Mouse (Mus musculus): Measurements from ENCODE around the gene Ccdc8. TPM values are rescaled to one million over a fixed set of nuclear protein-coding genes. Genes with fewer than 3 reads are reported as not detected.
"Not testable (repeated sequence)": the region's sequence is repeated elsewhere in the genome, so short reads cannot be mapped to it uniquely, and the experiment has no call there.

The Ccdc8 gene
- polyA plus RNA-seq, 1 experiment from 2014 or later, result 24.7 TPM

DNA sequence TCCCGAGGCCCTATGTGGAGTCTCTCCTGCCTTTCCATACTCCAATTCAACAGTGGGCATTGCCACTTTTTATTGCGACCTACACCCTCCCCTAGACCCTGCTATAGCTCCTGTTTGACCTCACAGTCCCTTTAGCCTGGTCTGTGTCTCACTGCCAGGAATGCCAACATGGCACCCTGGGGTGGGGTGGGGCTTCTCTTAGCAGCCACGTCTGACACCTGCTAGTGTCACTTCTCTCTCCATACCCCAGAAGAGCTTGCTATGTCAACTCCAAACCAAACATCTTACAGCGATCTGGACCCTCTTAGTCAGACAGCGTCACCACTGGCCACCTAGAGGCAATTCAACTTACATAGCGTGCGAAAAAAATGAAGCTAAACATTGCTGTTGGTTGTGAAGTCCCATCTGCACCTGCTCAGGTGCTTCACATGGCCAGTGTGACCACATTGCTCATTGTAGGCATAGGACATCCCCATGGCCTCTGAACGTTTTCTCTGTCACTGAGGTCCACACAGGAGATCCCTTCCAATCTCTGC, 43.5 kb upstream of the Ccdc8 start:
- H3K9me3 ChIP-seq (ENCODE audit: control insufficient read depth, low read length), result no peaks in the 10 kb centered on the region
- H3K27ac ChIP-seq (replicated peaks; ENCODE audit: low read depth, low read length), result peak overlapping the region; percentile 41
- peaks cover 29% of the 10 kb centered on the region for H3K4me1 ChIP-seq (ENCODE audit: control insufficient read depth, insufficient read depth, low read length)
- H3K36me3 ChIP-seq (ENCODE audit: control insufficient read depth, insufficient read depth, low read length), result no peaks in the 10 kb centered on the region
- H3K27me3 ChIP-seq (replicated peaks; ENCODE audit: control insufficient read depth, insufficient read depth, low read length), result peaks cover 50% of the 10 kb centered on the region
- ATAC-seq (ENCODE audit: low read depth) (no peak), DNase-seq (ENCODE audit: low spot score) (no peak)
- H3K4me2 ChIP-seq (ENCODE audit: low read depth, low read length), result peak overlapping the region; percentile 83; the same call in 1 of the 2 replicates
- no peak overlapping the region for H3K9ac ChIP-seq (ENCODE audit: low read depth, low read length)
- 58% methylated on average over 8 of the region's 8 CpGs for WGBS
- H3K4me3 ChIP-seq (ENCODE audit: low read depth, low read length), result no peak overlapping the region

DNA sequence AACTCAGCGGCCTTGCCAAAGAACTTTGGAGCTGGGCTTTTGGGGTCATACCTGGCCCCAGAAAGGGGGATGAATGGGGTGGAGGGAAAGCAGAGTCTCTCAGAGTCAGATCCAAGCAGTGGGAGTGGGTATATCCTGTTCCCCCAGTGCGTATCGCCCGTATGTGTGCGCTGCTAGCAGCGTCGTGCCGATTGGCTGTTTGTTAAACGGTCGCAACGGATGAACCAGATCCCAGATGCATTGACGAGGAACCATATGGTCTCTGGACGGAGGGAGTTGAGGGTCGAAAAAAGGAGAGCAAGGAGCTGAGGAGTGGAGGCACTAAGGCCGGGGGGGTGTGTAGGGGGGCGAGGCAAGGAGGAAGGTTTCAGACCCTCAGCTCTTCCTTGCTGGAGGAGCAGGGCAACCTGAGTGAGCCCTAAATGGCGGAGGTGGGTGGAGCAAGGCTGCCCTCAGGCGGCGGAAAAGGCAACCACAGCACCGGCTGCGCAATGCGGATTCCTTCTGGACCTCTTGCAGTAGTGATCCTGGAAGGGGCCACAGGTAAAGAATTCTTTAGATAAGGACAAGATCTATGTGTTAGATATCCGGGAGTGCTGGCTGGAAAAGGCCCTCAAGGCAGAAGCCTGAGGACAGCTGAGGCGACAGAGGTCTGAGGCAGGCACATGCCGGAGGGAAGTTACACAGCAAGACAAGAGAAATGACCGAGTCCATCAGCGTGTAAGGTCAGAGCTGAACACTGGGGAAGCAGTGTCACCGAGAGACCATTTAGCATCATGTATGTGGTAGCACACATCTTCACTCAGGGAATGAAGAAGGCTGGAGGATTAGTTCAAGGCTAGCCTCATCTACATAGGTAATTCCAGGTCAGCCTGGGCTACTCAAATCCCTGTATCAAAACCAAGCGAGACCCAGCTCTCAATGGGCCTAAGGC, 42.3 kb upstream of the Ccdc8 start:
- Histone ChIP-seq H3K4me3 (ENCODE audit: low read depth, low read length) (peak overlapping the region; percentile 20), H3K27me3 (replicated peaks; ENCODE audit: control insufficient read depth, insufficient read depth, low read length) (peaks cover 45% of the 10 kb centered on the region), H3K4me2 (ENCODE audit: low read depth, low read length) (peak overlapping the region; percentile 53), H3K27ac (replicated peaks; ENCODE audit: low read depth, low read length) (no peak overlapping the region), H3K4me1 (ENCODE audit: control insufficient read depth, insufficient read depth, low read length) (peaks cover 26% of the 10 kb centered on the region), H3K9ac (ENCODE audit: low read depth, low read length) (peak overlapping the region; percentile 39; the same call in 1 of the 2 replicates), H3K9me3 (ENCODE audit: control insufficient read depth, low read length) (0 out of 2 replicates have a peak, but pooled peaks cover 6% of the 10 kb centered on the region), H3K36me3 (ENCODE audit: control insufficient read depth, insufficient read depth, low read length) (no peaks in the 10 kb centered on the region)
- DNase-seq (ENCODE audit: low spot score), result peak; percentile 78
- peak; percentile 56 for ATAC-seq (ENCODE audit: low read depth)
- WGBS, result 12% methylated on average over 29 of the region's 29 CpGs

DNA sequence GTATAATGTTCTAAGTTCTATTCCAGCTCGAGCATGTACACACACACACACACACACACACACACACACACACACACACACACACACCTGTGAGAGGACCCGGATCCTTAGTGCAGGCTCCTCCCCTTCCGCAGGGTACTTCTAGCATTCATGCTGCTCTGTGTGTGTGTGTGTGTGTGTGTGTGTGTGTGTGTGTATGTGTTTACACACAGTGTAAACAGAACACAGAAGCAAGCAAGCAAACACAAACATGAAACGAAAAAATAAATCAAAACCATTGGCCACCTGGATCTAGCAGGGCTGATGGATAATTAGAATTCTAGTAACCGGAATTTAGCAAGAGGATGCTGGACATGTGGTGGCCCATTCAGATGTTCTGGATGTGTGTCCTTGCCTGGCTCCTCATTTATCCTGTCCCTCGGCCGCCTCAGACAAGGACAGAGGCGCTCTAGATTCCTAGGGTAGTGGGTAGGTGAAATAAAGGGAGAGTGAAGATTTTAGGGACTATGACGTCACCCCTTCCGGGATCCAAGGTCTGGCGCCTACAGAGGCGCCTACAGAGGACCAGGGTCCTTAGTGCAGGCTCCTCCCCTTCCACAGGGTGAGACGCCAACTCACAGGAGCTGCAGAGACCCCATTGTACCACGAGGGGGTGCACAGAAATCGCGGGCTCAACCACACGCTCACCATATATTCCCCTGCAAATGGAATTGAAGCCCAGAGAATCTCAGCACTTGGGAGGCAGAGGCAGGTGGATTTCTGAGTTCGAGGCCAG, 41.5 kb upstream of the Ccdc8 start:
- Histone ChIP-seq H3K27ac (replicated peaks; ENCODE audit: low read depth, low read length) (no peak overlapping the region), H3K36me3 (ENCODE audit: control insufficient read depth, insufficient read depth, low read length) (no peaks in the 10 kb centered on the region), H3K4me3 (ENCODE audit: low read depth, low read length) (no peak overlapping the region), H3K27me3 (replicated peaks; ENCODE audit: control insufficient read depth, insufficient read depth, low read length) (peaks cover 36% of the 10 kb centered on the region), H3K4me2 (ENCODE audit: low read depth, low read length) (no peak overlapping the region), H3K9me3 (ENCODE audit: control insufficient read depth, low read length) (0 out of 2 replicates have a peak, but pooled peaks cover 7% of the 10 kb centered on the region), H3K9ac (ENCODE audit: low read depth, low read length) (no peak overlapping the region), H3K4me1 (ENCODE audit: control insufficient read depth, insufficient read depth, low read length) (peaks cover 21% of the 10 kb centered on the region)
- DNase-seq (ENCODE audit: low spot score) (peak; percentile 83), ATAC-seq (ENCODE audit: low read depth) (peak; percentile 76)
- 31% methylated on average over 18 of the region's 18 CpGs for WGBS

DNA sequence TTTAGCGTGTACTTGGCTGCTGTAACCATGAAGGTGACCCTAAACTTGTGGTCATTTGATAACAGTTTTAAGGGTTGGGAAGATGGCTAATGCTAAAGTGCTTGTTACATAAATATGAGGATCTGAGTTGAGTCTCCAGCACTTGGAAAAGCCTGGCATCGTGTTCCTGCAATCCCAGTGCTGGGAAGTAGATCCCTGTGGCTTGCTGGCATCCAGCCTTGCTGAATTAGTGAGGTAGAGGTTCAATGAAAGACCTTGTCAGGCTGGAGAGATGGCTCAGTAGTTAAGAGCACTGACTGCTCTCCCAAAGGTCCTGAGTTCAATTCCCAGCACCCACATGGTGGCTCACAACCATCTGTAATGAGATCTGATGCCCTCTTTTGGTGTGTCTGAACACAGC, 38.7 kb upstream of the Ccdc8 start:
- DNase-seq (ENCODE audit: low spot score); H3K4me2 ChIP-seq (ENCODE audit: low read depth, low read length); H3K4me1 ChIP-seq (ENCODE audit: control insufficient read depth, insufficient read depth, low read length); H3K27ac ChIP-seq (replicated peaks; ENCODE audit: low read depth, low read length); H3K9ac ChIP-seq (ENCODE audit: low read depth, low read length); H3K36me3 ChIP-seq (ENCODE audit: control insufficient read depth, insufficient read depth, low read length); ATAC-seq (ENCODE audit: low read depth); H3K9me3 ChIP-seq (ENCODE audit: control insufficient read depth, low read length); H3K27me3 ChIP-seq (replicated peaks; ENCODE audit: control insufficient read depth, insufficient read depth, low read length); H3K4me3 ChIP-seq (ENCODE audit: low read depth, low read length): not testable (repeated sequence)
- 71% methylated on average over 2 of the region's 2 CpGs for WGBS

DNA sequence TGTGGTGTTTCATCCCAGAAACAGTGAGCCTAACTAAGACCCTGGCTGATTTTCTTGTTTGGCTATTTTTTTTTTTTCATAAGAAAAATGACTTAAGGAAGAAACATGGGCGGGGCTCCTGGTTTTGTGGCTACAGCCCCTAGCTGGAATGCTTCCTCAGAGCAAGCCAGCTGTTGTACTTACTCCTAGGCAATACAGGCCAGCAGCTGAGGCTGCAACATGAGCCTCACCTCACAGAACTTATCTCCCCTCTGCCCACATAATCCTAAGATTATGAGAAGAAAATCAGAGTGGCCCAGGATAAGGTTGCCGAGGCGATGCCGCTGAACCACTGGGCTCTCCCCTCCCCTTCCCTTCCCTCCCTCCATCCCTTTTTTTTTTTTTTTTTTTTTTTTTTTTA, 36.8 kb upstream of the Ccdc8 start:
- Histone ChIP-seq H3K4me3 (ENCODE audit: low read depth, low read length) (no peak overlapping the region), H3K4me1 (ENCODE audit: control insufficient read depth, insufficient read depth, low read length) (peaks cover 5% of the 10 kb centered on the region), H3K9me3 (ENCODE audit: control insufficient read depth, low read length) (0 out of 2 replicates have a peak, but pooled peaks cover 7% of the 10 kb centered on the region), H3K27me3 (replicated peaks; ENCODE audit: control insufficient read depth, insufficient read depth, low read length) (no peaks in the 10 kb centered on the region), H3K4me2 (ENCODE audit: low read depth, low read length) (no peak overlapping the region), H3K36me3 (ENCODE audit: control insufficient read depth, insufficient read depth, low read length) (no peaks in the 10 kb centered on the region), H3K9ac (ENCODE audit: low read depth, low read length) (no peak overlapping the region), H3K27ac (replicated peaks; ENCODE audit: low read depth, low read length) (no peak overlapping the region)
- ATAC-seq (ENCODE audit: low read depth) (no peak), DNase-seq (ENCODE audit: low spot score) (peak; percentile 73)
- 66% methylated on average over 4 of the region's 4 CpGs for WGBS

DNA sequence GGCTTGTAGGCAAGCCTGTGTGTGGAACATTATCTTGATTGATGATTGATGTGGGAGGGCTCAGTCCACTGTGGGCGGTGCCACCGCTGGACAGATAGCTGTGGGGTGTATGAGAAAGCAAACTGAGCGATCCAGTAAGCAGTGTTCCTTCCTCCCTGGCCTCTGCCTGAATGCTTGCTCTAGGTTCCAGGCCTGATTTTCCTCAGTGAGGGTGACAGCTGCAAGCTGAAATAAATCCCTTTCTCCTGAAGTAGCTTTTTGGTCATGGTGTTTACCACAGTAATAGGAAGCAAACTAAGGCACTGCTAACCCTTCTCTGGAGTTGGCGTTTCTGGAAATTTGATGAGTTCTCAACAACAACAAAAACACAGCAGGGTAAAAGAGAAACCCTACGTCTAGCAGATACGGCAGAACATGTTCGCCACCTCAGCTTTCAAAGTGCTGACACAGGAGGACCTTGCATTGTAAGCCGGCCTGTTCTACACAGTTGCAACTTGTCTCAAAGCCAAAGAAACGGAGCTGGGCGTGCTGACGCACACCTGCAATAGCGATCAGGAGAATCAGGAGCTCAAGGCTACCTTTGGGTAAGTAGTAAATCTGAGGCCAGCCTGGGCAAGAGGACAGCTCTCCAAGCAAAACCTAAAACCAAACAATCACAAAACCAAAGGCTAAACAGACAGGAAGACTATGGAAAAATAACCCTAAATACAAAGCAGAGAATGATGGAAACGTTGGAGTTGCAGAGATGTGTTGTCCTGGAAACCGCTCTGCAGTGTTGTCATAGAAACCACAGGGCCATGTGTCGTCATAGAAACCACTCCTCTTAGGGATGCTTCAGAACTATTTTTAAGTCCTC, 35.9 kb upstream of the Ccdc8 start:
- Histone ChIP-seq H3K4me1 (ENCODE audit: control insufficient read depth, insufficient read depth, low read length) (peaks cover 5% of the 10 kb centered on the region), H3K4me3 (ENCODE audit: low read depth, low read length) (no peak overlapping the region), H3K9me3 (ENCODE audit: control insufficient read depth, low read length) (0 out of 2 replicates have a peak, but pooled peaks cover 7% of the 10 kb centered on the region), H3K36me3 (ENCODE audit: control insufficient read depth, insufficient read depth, low read length) (no peaks in the 10 kb centered on the region), H3K4me2 (ENCODE audit: low read depth, low read length) (no peak overlapping the region), H3K27me3 (replicated peaks; ENCODE audit: control insufficient read depth, insufficient read depth, low read length) (no peaks in the 10 kb centered on the region), H3K27ac (replicated peaks; ENCODE audit: low read depth, low read length) (peak overlapping the region; percentile 63), H3K9ac (ENCODE audit: low read depth, low read length) (no peak overlapping the region)
- WGBS, result 56% methylated on average over 15 of the region's 15 CpGs
- DNase-seq (ENCODE audit: low spot score) (no peak), ATAC-seq (ENCODE audit: low read depth) (no peak)

DNA sequence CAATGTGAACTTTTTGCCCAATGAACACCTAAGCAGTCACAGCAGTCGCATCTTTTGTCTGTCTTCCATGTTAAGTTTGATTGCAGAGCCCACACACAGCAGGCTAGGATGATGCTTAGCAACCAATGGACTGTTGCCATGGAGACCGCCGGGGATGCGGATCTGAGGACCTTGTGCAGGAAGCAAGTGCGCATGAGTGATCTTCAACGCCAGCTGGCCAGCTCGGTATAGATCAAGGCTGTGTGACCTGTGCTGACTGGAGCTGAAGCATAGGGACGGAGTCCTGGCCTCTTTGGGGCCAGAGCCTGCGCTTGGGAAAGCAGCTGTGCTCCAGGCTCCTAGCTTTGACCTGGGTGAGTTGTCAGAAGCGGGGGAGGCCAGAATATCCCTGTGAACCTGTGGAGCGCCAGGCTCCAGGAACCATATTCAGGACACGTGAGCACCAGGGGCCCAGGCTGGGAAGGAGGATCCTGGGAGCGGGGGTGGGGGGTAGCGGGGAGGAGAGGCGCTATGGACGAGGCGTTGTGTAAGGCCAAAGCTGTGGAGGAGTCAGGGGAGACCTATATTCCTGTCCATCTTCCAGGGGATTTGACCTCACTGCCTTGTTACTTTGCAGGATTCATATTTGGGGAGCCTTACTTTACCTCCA, 32.8 kb upstream of the Ccdc8 start, which contains the start of gene Pnmal1:
Gene Pnmal1 (plus strand): TSS at position 141 of the 649 bp plus-strand sequence.
- peak within 1 kb of the TSS; percentile 16; the same call in 1 of the 2 replicates for H3K4me2 ChIP-seq (ENCODE audit: low read depth, low read length)
- ATAC-seq (ENCODE audit: low read depth) (peak; percentile 86), DNase-seq (ENCODE audit: low spot score) (peak; percentile 89)
- H3K27me3 ChIP-seq (replicated peaks; ENCODE audit: control insufficient read depth, insufficient read depth, low read length), result no peaks in the 10 kb centered on the region
- H3K9me3 ChIP-seq (ENCODE audit: control insufficient read depth, low read length), result 0 out of 2 replicates have a peak, but pooled peaks cover 6% of the 10 kb centered on the region
- H3K27ac ChIP-seq (replicated peaks; ENCODE audit: low read depth, low read length), result no peak within 1 kb of the TSS
- H3K9ac ChIP-seq (ENCODE audit: low read depth, low read length), result no peak within 1 kb of the TSS
- no peaks in the 10 kb centered on the region for H3K36me3 ChIP-seq (ENCODE audit: control insufficient read depth, insufficient read depth, low read length)
- H3K4me1 ChIP-seq (ENCODE audit: control insufficient read depth, insufficient read depth, low read length), result peaks cover 5% of the 10 kb centered on the region
- 29% methylated on average over 15 of the region's 17 CpGs for WGBS
- no peak within 1 kb of the TSS for H3K4me3 ChIP-seq (ENCODE audit: low read depth, low read length)
